Mouse (Mus musculus) CD8-positive naive resting alpha-beta T cell, adult 2 months (primary cell): Measurements from ENCODE around the gene Crybg2.

Experiments
- DNase-seq, 2 experiments: peaks; one replicate each; pipeline ENCODE4 v3.0.0; 2022; ENCODE audit warnings: low read depth in 2 of 2, low spot score in 2 of 2

Gene Crybg2

DNA sequence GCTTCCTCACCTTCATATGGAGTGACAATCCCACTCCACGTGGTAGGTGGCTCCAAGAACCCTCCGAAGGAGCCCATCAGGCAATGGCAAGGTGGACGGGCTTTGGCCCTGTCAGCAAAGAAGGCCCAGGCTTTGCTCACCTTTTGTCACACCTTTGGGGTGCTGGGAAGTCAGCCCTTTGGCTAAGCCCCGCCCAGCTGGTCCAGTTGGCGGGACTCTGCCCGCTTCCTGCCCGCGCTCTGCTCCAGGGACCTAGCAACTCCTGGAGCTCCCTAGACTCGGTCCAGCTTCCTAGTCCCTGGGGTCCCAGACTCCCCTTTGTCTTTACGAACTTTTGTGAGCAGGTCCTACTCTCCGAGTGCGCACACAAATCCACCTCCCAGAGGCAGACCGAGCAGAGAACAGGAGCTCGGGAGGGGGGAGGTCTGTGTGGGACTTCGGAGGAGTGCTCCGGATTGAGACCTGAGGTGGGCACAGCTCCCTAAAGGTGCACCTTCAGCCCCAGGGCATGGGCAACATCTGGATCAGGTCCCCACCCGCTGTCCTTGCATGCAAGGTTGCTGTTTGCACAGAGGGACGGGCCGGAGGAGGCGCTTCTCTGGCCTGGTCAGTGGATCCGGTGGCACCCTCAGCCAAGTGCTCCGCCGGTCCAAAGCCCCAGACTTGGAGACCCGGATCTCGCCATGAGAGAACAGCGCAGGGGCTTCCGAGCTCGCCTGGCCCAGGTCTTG, at the start of gene Crybg2:
Gene Crybg2 (plus strand): TSS at position 681 of the 731 bp plus-strand sequence.
- no peak for DNase-seq

DNA sequence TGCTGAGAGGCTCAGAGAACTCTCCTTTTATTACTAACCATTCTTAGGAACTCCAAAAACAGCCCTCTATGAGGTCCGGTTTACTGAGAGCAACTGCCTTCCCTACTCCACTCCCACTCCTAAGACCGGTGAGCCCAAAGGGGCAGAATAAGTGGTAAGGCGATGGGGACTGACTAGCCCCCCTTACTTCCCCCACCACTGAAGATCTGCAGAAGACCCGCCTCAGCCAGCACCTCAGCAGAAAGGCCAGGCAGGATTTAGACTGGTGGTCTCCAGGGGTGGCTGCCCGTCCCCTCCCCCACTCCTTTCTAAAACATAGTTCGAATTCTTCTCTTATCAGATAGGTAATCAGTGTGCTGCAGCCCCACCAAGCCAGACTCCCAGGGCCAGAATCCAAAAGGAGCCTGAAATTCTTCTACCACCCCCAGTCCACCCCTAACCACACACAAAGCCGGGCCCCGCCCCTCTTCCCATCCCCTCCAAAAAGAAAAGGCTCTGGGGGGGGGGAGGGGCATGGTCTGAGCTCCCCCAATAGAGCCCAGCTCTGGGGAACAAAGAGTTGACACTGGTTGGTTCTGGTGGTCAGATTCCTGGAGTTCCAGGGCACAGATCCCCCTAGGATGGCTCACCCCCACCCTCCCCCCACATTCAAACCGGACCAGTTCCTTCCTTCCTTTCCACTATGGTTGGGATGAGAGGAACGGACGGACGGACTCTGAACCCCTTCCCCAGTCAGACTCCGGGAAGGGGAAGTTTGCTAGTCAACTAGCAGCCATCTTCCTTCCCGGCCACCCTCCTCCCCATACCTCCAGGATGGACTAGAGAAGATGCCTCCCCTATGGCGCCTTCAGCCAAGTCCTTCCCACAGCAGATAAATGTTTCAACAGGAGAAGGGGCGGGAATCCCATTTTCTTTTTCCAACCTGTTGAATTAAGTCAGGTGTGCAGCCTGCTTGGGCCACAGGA, 48.9 kb upstream of the Crybg2 start:
- no peak for DNase-seq

DNA sequence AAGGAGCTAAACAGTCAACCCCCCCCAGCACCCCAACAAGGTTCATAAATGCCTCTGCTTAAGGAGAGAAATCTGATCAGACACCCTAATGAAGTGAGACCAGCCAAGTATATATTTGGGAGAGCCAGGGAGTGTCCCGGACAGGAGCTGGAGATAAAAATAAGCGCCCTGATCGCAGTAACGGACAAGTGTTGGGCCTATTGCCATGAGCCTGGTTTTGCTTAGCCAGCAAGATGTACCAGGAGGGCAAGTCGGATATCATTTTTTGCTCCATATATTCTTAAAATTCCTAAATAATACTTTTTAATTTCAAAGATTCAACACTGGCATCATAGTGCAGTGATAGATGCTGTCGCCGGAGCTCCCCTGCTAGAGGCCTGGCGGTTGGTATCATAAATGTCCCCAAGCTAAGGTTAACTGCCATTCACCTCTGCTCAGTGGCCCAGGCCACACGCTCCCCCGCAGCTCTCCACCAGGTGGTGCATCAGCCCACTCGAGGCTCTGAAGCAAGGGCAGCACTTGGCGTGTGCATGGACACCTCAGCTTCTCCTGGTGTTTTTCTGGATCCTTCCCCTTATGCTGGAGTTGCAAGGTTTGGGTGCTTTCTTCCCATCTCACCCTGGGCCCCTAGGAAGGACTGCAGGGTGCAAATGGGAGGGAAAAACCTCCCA, 47.6 kb upstream of the Crybg2 start:
- peak in 1 of 2 experiments; percentile 29 for DNase-seq

DNA sequence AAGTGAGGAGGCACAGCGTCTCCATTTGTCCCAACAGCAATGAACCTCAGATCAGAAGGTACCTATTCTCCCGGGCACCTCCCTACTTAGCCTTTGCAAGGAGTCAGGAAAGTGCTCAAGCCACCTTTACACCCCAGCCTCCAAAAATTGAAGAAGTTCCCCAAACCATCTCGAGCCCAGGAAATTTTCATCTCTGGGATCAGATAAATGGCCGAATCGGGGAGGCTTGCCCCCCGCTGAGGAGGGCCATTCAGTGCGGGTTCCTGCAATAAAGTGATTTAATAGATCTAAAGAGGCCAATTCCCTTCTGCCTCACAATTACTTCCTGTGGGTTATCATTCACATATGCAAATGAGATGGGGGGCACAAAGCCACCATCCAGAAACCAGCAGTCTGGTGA, 44.4 kb upstream of the Crybg2 start:
- DNase-seq = no peak

DNA sequence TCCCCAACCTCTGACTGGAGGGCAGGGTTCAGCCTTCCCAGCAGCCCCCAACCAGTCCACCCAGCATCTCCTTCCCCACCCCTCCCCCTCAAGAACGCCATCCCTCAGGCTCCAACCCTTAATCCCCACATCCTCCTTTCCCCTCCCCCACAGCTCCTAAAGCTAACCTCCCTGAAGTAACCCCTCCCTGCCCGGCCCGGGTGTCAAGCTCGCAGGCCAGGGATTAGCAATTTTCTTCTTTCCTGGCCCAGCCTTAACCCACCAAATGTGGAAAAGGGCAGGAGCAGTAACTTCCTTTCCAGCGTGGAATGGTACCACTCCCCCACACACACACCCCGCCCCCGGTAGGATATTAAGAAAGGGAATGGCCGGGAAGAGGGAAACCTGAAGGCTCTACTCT, 43.8 kb upstream of the Crybg2 start:
- DNase-seq = no peak

DNA sequence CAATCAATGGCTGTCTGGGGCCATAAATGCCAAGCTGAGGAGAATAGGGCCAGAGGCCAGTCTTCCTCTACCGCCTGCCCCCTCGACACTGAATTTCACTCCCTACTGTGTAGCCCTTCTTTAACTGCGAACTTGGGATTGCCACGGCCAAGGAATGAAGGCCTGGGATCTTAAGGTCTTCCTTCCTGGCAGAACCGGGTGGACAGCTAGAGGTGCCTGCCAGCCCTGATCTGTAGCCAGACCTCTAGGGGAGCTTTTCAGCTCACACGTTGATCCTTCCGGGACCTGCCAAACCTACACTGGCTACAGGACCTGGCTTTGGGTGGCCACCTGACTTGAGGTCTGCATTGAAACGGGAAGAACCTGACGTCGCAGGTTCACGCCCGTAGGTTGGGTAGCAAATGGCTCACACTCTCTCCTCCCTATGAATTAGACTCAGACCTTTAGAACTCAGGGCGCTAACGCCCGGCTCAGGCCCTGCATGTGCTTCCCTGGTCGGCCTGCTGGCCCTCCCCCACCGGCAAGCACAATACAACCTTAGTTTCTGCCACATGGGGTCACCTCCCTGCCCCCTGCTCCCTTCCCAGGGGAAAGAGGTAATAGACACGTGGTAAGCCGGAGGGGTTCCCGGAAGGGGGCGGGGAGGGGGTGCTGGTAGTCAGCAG, 43.3 kb upstream of the Crybg2 start:
- no peak for DNase-seq

DNA sequence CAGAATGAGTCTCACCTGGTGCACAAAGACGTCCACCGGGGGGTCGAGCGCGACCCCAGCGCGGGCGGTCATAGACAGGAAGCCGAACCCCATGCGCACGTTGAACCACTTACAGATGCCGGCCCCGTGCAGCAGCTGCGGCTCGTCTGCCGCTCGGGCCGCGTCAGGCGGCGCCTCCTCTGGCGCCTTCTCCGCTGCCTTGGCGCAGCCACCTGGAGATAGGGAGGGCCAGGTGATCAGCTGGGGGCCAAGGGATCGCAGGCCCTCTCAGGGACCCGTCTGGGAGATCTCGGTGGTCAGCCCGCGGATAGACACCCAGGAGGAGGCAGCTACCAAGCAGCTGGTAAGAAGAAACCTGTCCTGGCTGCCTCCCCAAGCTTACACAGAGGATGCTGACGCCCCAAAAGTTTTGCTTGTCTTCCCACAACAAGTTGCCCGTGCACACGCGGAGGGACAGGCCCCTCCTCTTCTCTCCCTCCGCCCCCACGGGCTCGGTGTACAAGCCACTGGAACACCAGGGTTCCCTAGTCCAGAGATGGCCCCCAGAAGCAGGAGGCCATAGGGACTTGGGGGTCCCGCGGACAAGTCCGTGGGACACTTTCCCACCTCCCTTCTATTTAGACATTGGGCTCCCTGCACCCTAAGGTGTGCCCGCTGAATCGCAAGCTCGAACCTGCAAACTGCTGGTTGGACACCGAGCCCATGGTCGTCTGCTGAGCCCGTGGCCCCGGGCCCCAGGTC, 42.4 kb upstream of the Crybg2 start:
- DNase-seq = no peak

DNA sequence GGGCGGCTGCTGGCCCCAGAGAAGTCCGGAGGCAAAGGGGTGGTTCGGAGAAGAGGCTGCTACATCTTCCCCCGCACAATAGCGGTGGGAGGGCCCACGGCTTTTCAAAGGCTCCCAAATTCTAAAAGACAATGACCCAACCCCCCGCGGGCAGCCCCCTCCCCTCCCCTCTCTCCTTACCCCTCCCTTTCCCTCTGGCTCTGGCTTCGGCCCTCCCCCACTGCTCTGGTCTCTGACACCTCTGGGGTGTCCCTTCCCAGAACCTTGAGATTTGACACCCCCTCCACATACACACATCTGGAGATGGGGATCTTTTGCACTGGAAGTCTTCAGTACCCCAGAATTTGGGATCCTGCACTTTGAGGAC, 41.9 kb upstream of the Crybg2 start, which contains the start of gene Lin28a:
Gene Lin28a (minus strand): TSS at position 63 of the 367 bp plus-strand sequence.
- DNase-seq = no peak

DNA sequence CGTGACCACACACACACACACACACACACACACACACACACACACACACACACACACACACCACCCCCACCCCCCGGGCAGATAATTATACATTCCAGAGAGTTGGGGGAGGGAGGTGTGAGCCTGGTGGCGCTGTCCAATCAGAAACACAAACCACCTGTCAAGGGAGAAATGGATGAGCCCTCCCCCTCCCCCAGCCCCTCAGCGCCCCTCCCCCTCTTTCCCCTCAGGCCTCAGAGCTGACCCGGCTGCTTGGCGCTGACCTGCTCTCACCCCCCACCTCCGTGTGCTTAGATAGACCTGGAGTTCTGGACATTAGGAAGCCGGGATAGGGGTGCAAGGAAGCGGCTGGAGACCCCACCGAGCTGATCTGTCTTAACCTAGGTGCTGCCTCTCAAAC, 41.4 kb upstream of the Crybg2 start:
- DNase-seq = no peak

DNA sequence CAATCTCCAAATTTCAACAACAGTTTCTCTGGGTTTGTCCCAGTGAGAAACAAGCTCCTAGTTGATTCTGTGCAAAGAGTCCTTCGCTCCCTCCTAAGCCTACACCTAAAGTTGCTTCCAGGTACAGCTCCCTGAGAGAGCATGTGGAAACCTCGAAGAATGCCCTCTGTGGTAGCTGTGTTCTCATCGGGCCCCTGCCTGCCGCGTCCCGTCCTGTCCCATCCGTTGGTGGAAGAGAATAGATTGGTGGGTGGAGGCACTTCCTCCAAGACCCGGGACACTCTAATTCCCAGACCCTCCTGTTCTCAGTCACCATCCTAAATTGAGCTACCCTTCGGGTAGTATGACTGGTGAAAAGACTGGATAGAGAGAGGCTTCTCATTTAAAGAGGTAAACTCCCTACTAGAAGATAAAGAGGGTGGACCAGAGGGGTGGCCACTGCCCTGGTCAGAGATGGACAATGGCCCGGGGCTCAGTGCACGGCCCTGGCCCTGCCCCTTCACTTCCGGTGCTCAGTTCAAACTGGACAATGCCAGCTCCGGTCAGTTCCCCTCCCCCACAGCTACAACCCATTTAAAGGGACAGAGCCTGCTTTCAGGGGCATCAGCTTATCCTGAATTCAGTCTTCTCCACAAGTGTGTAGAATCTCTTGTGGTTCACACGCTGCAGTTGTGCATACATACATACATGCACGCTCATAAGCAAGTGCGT, 40.8 kb upstream of the Crybg2 start:
- no peak for DNase-seq

DNA sequence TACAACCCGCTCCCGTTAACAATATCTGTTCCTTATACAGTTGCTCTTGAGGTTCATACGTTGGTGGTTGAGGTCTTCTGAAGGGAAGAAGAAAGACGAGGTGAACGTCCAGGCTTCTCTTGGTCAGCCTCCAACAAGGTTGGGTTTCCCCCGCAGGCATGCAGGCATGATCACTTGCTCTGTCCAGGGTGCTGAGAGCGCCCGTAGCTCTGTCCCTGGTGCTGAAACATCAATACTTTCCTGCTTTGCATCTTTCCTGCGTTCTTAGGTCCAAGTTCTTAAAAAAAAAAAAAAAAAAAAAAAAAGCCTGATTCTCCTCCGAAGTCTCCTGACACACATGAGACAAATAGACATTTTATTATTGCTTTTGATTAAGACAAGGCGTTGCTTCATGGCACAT, 40.0 kb upstream of the Crybg2 start:
- DNase-seq = peak in 1 of 2 experiments; percentile 41

DNA sequence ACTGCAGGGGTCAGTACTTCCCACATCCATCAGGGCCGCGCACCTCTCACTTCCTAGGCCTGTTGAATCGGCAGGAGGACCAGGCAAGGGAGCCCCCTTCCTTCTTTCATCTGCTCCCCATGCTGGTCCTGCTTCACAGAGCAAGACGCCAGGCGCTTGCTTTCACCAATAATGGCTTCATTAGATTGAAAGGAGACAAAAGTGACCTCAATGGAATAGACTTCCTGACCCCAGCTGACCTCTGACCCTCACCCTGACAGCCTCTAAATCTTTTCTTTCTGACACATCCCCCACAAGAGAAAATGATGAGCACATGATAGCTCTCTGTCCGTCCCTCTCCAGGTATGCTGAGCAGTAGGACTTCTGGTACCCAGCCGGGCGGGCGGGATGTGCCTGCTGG, 34.8 kb upstream of the Crybg2 start:
- DNase-seq = no peak

DNA sequence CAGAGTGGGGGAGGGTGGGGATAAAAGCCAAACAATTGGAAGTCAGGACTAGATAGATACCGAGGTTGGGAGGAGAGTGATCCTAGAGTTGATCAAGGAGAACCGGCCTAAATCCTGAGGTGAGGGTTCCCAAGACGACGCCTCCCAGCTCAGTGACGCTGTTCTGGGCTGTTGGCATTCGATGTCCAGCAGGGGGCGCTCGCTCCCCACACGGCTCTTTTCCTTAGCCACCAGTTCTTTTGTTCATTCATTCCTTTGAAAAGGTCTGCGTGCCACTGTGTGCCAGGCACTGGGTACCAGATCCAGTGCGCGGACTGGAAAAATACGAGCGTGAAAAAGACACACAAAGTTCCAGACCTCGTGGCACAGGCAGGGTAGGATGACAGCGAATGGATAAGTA, 24.7 kb upstream of the Crybg2 start:
- peak; percentile 79 to 80 for DNase-seq

DNA sequence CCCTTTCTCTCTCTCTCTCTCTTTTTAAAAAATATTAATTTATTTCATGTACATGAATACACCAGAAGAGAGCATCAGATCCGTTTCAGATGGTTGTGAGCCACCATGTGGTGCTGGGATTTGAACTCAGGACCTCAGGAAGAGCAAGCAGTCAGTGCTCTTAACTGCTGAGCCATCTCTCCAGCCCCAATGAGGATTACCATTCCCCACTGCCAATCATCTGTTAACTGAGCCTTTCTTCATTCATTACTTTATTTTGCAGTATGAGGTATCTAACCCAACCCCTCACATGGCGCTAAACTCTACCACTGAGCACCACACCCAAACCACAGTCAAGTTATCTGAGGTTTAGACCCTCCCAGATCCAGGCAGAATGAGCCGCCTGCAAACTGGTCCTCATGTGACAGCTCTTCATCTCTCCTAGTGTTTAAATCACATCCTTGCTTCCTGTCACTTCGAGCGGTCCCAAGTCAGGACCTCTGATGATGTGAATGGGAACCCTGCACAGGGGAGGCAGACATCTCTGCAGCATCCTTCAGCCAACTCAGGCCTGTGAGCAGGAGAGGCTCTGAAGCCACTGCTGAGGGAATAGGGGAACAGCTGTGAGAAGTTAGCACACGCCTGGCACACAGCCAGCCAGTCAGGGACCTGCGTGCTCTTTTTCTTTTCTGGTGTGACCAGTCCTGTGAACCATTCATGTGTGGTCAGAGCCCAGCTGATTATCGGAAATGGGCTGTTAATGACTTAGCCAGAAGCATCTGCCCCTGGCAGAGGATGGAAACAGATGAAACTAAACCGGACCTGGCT, 19.1 kb upstream of the Crybg2 start:
- peak; percentile 30 to 47 for DNase-seq

DNA sequence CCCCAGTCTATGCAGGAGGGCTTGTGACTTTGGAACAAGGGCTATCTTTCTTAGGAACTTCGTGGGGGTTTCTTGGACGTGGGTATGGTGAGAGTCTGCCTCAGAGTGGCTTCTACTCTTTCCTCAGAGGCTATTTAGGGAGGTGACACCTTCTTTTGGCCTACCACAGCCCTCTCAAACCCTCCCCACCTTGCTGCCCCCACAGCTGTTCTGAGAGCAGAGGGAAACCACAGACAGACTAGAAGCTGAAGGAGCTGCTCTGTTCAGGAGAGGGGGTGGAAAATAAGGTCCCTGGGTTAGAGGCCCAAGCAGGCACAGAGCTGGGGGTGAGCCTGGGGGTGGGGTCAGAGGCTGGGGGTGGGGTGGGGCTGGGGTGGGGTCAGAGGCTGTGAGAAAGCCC, 17.6 kb upstream of the Crybg2 start:
- peak in 1 of 2 experiments; percentile 23 for DNase-seq

DNA sequence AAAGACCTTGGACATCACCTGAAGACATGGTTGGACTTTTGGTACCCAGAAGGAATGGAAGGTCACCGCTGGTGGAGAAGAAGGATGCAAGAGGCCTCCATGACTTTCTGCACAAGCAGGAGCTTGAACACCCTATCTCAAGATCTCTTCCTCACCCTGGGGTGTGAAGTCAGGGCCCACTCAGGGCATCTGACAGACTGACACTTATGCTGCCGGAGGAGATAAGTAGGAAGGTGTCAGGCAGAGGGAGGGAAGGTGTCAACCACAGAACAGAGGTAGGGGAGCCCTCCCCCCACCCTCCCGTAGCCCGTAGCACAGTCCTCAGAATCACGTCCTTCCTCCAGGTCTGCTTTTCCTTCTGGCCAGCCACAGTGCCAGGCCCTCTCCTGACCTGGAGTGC, 13.0 kb upstream of the Crybg2 start:
- DNase-seq = no peak

DNA sequence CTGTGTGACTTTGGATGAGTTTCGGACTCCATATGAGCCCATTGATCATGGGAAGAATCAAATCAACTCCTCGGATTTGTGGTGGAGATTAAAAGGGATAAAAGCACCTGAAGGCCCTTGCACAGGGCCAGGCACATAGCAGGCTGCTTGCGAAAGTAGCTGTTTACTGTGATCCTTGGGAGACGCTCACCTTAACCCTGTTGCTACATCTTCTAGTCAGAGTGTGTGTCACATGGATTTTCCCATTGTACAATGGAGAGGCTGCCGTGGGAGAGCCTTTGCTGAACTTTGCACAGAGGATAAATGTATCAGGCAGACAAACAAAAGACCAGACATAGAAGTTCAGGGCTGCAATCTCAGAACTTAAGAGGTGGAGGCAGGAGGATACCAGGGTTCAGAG, 8.7 kb upstream of the Crybg2 start:
- DNase-seq = no peak

DNA sequence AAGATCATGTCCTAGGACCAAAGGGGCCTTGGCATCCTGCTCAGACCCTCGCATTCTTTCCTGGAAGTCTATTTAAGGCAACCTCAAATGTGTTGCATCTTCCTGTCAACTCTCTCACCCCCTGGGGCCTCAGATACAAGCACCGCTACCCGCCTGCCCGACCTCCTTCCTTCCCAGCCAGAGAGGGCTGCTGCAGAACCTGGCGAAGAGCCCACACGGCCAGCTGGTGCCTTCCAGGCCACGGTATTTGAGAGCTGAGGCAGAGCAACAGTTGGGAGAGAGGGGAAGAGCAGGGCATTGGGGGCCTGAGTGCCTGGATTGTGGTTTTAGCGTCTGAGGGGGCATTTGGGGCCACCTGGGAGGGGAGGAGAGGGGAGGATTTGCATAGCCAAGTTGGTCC, 8.1 kb upstream of the Crybg2 start:
- DNase-seq = no peak

DNA sequence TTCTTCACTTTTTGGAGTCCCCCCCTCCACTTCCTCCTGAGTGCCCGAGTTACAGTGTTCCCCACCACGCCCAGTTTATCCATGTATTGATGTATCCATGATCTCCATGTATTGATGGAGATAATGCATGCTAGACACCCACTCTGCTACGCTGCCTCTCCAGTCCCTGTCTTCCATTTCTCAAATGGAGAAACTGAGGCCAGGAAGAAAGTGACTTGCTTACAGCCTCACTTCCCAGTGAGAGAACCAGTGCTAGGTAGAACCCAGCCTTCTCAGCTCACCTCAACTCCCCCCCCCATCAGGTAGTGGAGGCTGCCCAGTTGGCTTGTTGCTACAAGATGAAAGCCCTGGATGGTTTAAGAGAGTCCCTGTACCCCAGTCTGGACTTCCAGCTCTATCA, 7.1 kb upstream of the Crybg2 start, which contains the start of gene Zfp683:
Gene Zfp683 (plus strand): TSS at position 301 of the 400 bp plus-strand sequence.
- no peak for DNase-seq
